18 mouse cellular contexts compared by ENCODE assay signal in genomic region chr9:120351061-120351460, GRCm38 (mm10). TPM values are rescaled to one million over a fixed set of nuclear protein-coding genes. Genes with fewer than 3 reads are reported as not detected.
DNase-seq lines count a peak whose midpoint lies in the region; ATAC-seq and TF ChIP-seq lines count a peak whose summit lies in the region.
"Had no signal": no experiment of that assay in that cellular context is flagged by ENCODE, and none has a peak within 500 bp of the region (broad histone marks: within the 10 kb centered on the region; RNA-seq: fewer than 3 reads in every experiment).

No protein-coding gene starts in this region.

- no peak overlapping the region for H3K9ac ChIP-seq in hindbrain, embryonic 13.5 days
- no peak overlapping the region for H3K9ac ChIP-seq in hindbrain, embryonic 16.5 days (ENCODE audit: low read depth, low read length)
- H3K9ac ChIP-seq in liver, embryonic 16.5 days (ENCODE audit: low read depth, low read length) = no peak overlapping the region
- no peak overlapping the region for H3K9ac ChIP-seq in liver, postnatal 0 days (replicated peaks)
- H3K9ac ChIP-seq in intestine, embryonic 16.5 days (ENCODE audit: low read depth, low read length) = no peak overlapping the region
- no peak overlapping the region for H3K9ac ChIP-seq in stomach, embryonic 16.5 days (ENCODE audit: low read length)
- H3K9ac ChIP-seq: forebrain, embryonic 13.5 days; limb, embryonic 12.5 days; liver, embryonic 12.5 days; midbrain, embryonic 12.5 days; neural tube, embryonic 15.5 days had no signal

- no peak for ATAC-seq in hindbrain, embryonic 13.5 days (ENCODE audit: low FRiP score)
- ATAC-seq in hindbrain, embryonic 16.5 days = no peak
- ATAC-seq in liver, embryonic 16.5 days (ENCODE audit: low read depth) = no peak
- no peak for ATAC-seq in liver, postnatal 0 days
- peak; percentile 32; the same call in 1 of the 2 replicates for ATAC-seq in intestine, embryonic 16.5 days
- no peak for ATAC-seq in stomach, embryonic 16.5 days (ENCODE audit: insufficient read depth, low FRiP score)
- ATAC-seq: forebrain, embryonic 13.5 days had no signal

- H3K27ac ChIP-seq in hindbrain, embryonic 13.5 days = 0 out of 2 replicates have a peak overlapping the region, but pooled peaks have one; percentile 3
- H3K27ac ChIP-seq in hindbrain, embryonic 16.5 days (ENCODE audit: low read depth, low read length) = no peak overlapping the region
- 0 out of 2 replicates have a peak overlapping the region, but pooled peaks have one; percentile 14 for H3K27ac ChIP-seq in liver, embryonic 16.5 days (ENCODE audit: low read length)
- H3K27ac ChIP-seq in liver, postnatal 0 days (ENCODE audit: low read depth) = no peak overlapping the region
- H3K27ac ChIP-seq in intestine, embryonic 16.5 days (ENCODE audit: low read length) = peak overlapping the region; percentile 43
- H3K27ac ChIP-seq in stomach, embryonic 16.5 days (ENCODE audit: low read length) = peak overlapping the region; percentile 63; the same call in 1 of the 2 replicates
- H3K27ac ChIP-seq: forebrain, embryonic 13.5 days; limb, embryonic 12.5 days; liver, embryonic 12.5 days; midbrain, embryonic 12.5 days had no signal

- peaks cover 27% of the 10 kb centered on the region for H3K4me1 ChIP-seq in hindbrain, embryonic 13.5 days (replicated peaks)
- peaks cover 9% of the 10 kb centered on the region for H3K4me1 ChIP-seq in hindbrain, embryonic 16.5 days (ENCODE audit: control insufficient read depth, insufficient read depth, low read depth, low read length)
- H3K4me1 ChIP-seq in liver, embryonic 16.5 days (ENCODE audit: control insufficient read depth, low read depth, low read length) = peaks cover 4% of the 10 kb centered on the region
- peaks cover 9% of the 10 kb centered on the region for H3K4me1 ChIP-seq in liver, postnatal 0 days (ENCODE audit: insufficient read depth)
- peaks cover 16% of the 10 kb centered on the region for H3K4me1 ChIP-seq in intestine, embryonic 16.5 days (ENCODE audit: control insufficient read depth, insufficient read depth, low read length)
- H3K4me1 ChIP-seq in stomach, embryonic 16.5 days (ENCODE audit: control insufficient read depth, insufficient read depth, low read length) = peaks cover 16% of the 10 kb centered on the region

- no peaks in the 10 kb centered on the region for H3K27me3 ChIP-seq in hindbrain, embryonic 13.5 days
- no peaks in the 10 kb centered on the region for H3K27me3 ChIP-seq in hindbrain, embryonic 16.5 days (replicated peaks; ENCODE audit: control insufficient read depth, insufficient read depth, low read length)
- no peaks in the 10 kb centered on the region for H3K27me3 ChIP-seq in liver, embryonic 16.5 days (ENCODE audit: control insufficient read depth, insufficient read depth, low read depth, low read length)
- H3K27me3 ChIP-seq in liver, postnatal 0 days (ENCODE audit: insufficient read depth, low read length) = no peaks in the 10 kb centered on the region
- no peaks in the 10 kb centered on the region for H3K27me3 ChIP-seq in intestine, embryonic 16.5 days (replicated peaks; ENCODE audit: control insufficient read depth, insufficient read depth, low read length)
- no peaks in the 10 kb centered on the region for H3K27me3 ChIP-seq in stomach, embryonic 16.5 days (ENCODE audit: control insufficient read depth, insufficient read depth, low read length)
- H3K27me3 ChIP-seq: forebrain, embryonic 13.5 days; limb, embryonic 12.5 days; liver, embryonic 12.5 days; midbrain, embryonic 12.5 days; neural tube, embryonic 15.5 days had no signal

- no peak overlapping the region for H3K4me3 ChIP-seq in hindbrain, embryonic 13.5 days
- H3K4me3 ChIP-seq in hindbrain, embryonic 16.5 days (ENCODE audit: low read length) = no peak overlapping the region
- H3K4me3 ChIP-seq in liver, embryonic 16.5 days (ENCODE audit: low read depth, low read length) = no peak overlapping the region
- no peak overlapping the region for H3K4me3 ChIP-seq in liver, postnatal 0 days (ENCODE audit: low read depth, low read length)
- no peak overlapping the region for H3K4me3 ChIP-seq in intestine, embryonic 16.5 days (ENCODE audit: low read length)
- no peak overlapping the region for H3K4me3 ChIP-seq in stomach, embryonic 16.5 days (replicated peaks; ENCODE audit: low read length)
- H3K4me3 ChIP-seq: erythroblast, embryonic 14.5 days; forebrain, embryonic 13.5 days; limb, embryonic 12.5 days; liver, embryonic 12.5 days; midbrain, embryonic 12.5 days; neural tube, embryonic 15.5 days had no signal

- H3K4me2 ChIP-seq in hindbrain, embryonic 13.5 days = no peak overlapping the region
- no peak overlapping the region for H3K4me2 ChIP-seq in hindbrain, embryonic 16.5 days (ENCODE audit: low read length)
- H3K4me2 ChIP-seq in liver, embryonic 16.5 days (ENCODE audit: low read depth, low read length) = no peak overlapping the region
- no peak overlapping the region for H3K4me2 ChIP-seq in liver, postnatal 0 days (ENCODE audit: low read depth, low read length)
- 0 out of 2 replicates have a peak overlapping the region, but pooled peaks have one; percentile 1 for H3K4me2 ChIP-seq in intestine, embryonic 16.5 days (ENCODE audit: low read depth, low read length)
- H3K4me2 ChIP-seq in stomach, embryonic 16.5 days (ENCODE audit: low read depth, low read length) = no peak overlapping the region
- H3K4me2 ChIP-seq: forebrain, embryonic 13.5 days; limb, embryonic 12.5 days; liver, embryonic 12.5 days; midbrain, embryonic 12.5 days; neural tube, embryonic 15.5 days had no signal

- no peaks in the 10 kb centered on the region for H3K36me3 ChIP-seq in hindbrain, embryonic 13.5 days
- H3K36me3 ChIP-seq in hindbrain, embryonic 16.5 days (ENCODE audit: control insufficient read depth, insufficient read depth, low read length) = no peaks in the 10 kb centered on the region
- no peaks in the 10 kb centered on the region for H3K36me3 ChIP-seq in liver, embryonic 16.5 days (ENCODE audit: control insufficient read depth, insufficient read depth)
- H3K36me3 ChIP-seq in liver, postnatal 0 days (replicated peaks; ENCODE audit: insufficient read depth, low read length) = no peaks in the 10 kb centered on the region
- H3K36me3 ChIP-seq in intestine, embryonic 16.5 days (ENCODE audit: control insufficient read depth, insufficient read depth, low read length) = no peaks in the 10 kb centered on the region
- no peaks in the 10 kb centered on the region for H3K36me3 ChIP-seq in stomach, embryonic 16.5 days (ENCODE audit: control insufficient read depth, insufficient read depth, low read length)
- H3K36me3 ChIP-seq: limb, embryonic 12.5 days; liver, embryonic 12.5 days; midbrain, embryonic 12.5 days; neural tube, embryonic 15.5 days had no signal

- no peak for DNase-seq in liver, postnatal 0 days
- no peak for DNase-seq in urinary bladder, postnatal 4 days (ENCODE audit: low spot score in 2 of 2)
- DNase-seq: adrenal gland, adult 8-10 months; cerebellum, adult 9-10 months; gastrocnemius, postnatal 10 days; spleen, adult 18-20 months; thymus, adult 2 months had no signal

- H3K9me3 ChIP-seq in hindbrain, embryonic 13.5 days = no peaks in the 10 kb centered on the region
- H3K9me3 ChIP-seq in hindbrain, embryonic 16.5 days (ENCODE audit: control insufficient read depth, low read length) = peaks cover 2% of the 10 kb centered on the region; the same call in 1 of the 2 replicates
- H3K9me3 ChIP-seq in liver, embryonic 16.5 days (replicated peaks; ENCODE audit: control insufficient read depth, low read length) = no peaks in the 10 kb centered on the region
- H3K9me3 ChIP-seq in liver, postnatal 0 days (ENCODE audit: low read length) = 0 out of 2 replicates have a peak, but pooled peaks cover 3% of the 10 kb centered on the region
- peaks cover 3% of the 10 kb centered on the region; the same call in 1 of the 2 replicates for H3K9me3 ChIP-seq in intestine, embryonic 16.5 days (ENCODE audit: control insufficient read depth, low read length)
- peaks cover 3% of the 10 kb centered on the region; the same call in 1 of the 2 replicates for H3K9me3 ChIP-seq in stomach, embryonic 16.5 days (replicated peaks; ENCODE audit: control insufficient read depth, low read length)
- H3K9me3 ChIP-seq: limb, embryonic 12.5 days; neural tube, embryonic 15.5 days had no signal

- 75% methylated on average over 7 of the region's 7 CpGs for WGBS in hindbrain, embryonic 13.5 days
- 66% methylated on average over 7 of the region's 7 CpGs for WGBS in hindbrain, embryonic 16.5 days
- WGBS in liver, embryonic 16.5 days (ENCODE audit: insufficient replicate concordance) = 37% methylated on average over 7 of the region's 7 CpGs
- WGBS in liver, postnatal 0 days (ENCODE audit: insufficient replicate concordance) = 58% methylated on average over 7 of the region's 7 CpGs
- WGBS in intestine, embryonic 16.5 days = 35% methylated on average over 7 of the region's 7 CpGs
- 60% methylated on average over 7 of the region's 7 CpGs for WGBS in stomach, embryonic 16.5 days

- no peak for TF ChIP-seq EP300 in liver, postnatal 0 days (IDR thresholded peaks at IDR 0.05; ENCODE audit: low read depth)

- no peak for TF ChIP-seq CTCF in liver, postnatal 0 days (IDR thresholded peaks at IDR 0.05; ENCODE audit: low read depth)

RNA-seq across cellular contexts. Expression of gene Myrip, which starts 49.7 kb away (rescaled TPM):
- 3.7 and 4.3 TPM in 2 replicates for polyA plus RNA-seq in hindbrain, embryonic 13.5 days (2015; fragmentation: Nextera tagmentation; extraction: Ambion mirVana)
- 7.3 and 8.1 TPM in 2 replicates for polyA plus RNA-seq in hindbrain, embryonic 16.5 days (2015; fragmentation: Nextera tagmentation; extraction: Ambion mirVana)
- polyA plus RNA-seq in liver, embryonic 16.5 days (2015; fragmentation: Nextera tagmentation; extraction: Ambion mirVana) = 0.01 and 0.02 TPM in 2 replicates
- polyA plus RNA-seq in liver, postnatal 0 days (2015; fragmentation: Nextera tagmentation; extraction: Ambion mirVana) = 0.09 TPM in 1 of 2 replicates, not detected in the other
- polyA plus RNA-seq in intestine, embryonic 16.5 days (2015; fragmentation: Nextera tagmentation; extraction: Ambion mirVana) = 0.87 and 0.94 TPM in 2 replicates
- 0.12 and 0.30 TPM in 2 replicates for polyA plus RNA-seq in stomach, embryonic 16.5 days (2015; fragmentation: Nextera tagmentation; extraction: Ambion mirVana)
- polyA plus RNA-seq: erythroblast, embryonic 14.5 days had no signal

Comparison
In these comparisons a context has a peak if more than half of its experiments do, and no peak if none do; other contexts are left out.
1. H3K27ac ChIP-seq: peak in hindbrain, embryonic 13.5 days (single experiment), liver, embryonic 16.5 days (single experiment), intestine, embryonic 16.5 days (single experiment) and stomach, embryonic 16.5 days (single experiment); none in hindbrain, embryonic 16.5 days (single experiment) and liver, postnatal 0 days (single experiment).